Mouse (Mus musculus) CH12.LX (cell line): Measurements from ENCODE around the gene Iscu.
A peak's percentile ranks its signal among the peaks of the same experiment; 100 is the strongest.

Experiments
- BHLHE40 ChIP-seq: IDR thresholded peaks from 2 replicates; pipeline ENCODE4 v1.6.1; 2011; ENCODE audit warnings: mild to moderate bottlenecking, low read depth, low read length, improper control_type of control experiment
- CTCF ChIP-seq, 2 experiments: IDR thresholded peaks in 1 of 2; conservative IDR thresholded peaks in 1 of 2; 2 replicates each; pipeline ENCODE4 v1.5.1; 2011 to 2012; ENCODE audit warnings: low read depth in 2 of 2, low read length in 2 of 2, improper control_type of control experiment in 1 of 2, inconsistent platforms in 1 of 2, mild to moderate bottlenecking in 1 of 2, moderate library complexity in 1 of 2
- EP300 ChIP-seq: IDR thresholded peaks from 2 replicates; pipeline ENCODE4 v1.6.1; 2011; ENCODE audit warnings: low read length, improper control_type of control experiment
- MYC ChIP-seq: IDR thresholded peaks from 2 replicates; pipeline ENCODE4 v1.6.1; 2011; ENCODE audit warnings: low read depth, mild to moderate bottlenecking, improper control_type of control experiment, low read length
- POLR2A ChIP-seq: IDR thresholded peaks from 2 replicates; pipeline ENCODE4 v1.6.1; 2011; ENCODE audit warnings: low read depth, mild to moderate bottlenecking, improper control_type of control experiment, low read length
- TCF12 ChIP-seq: IDR thresholded peaks from 2 replicates; pipeline ENCODE4 v1.6.1; 2014; ENCODE audit warnings: low read depth, mild to moderate bottlenecking, inconsistent platforms, low read length, improper control_type of control experiment
- USF2 ChIP-seq: conservative IDR thresholded peaks from 2 replicates; pipeline ENCODE4 v1.6.1; 2011; ENCODE audit warnings: low read depth, low read length, improper control_type of control experiment

- TF ChIP-seq POLR2A (no peak), BHLHE40 (0 out of 2 replicates have a peak, but pooled peaks have one; percentile 21), USF2 (no peak), MYC (no peak), TCF12 (peak; percentile 44; the same call in 1 of the 2 replicates), CTCF (conservative IDR thresholded peaks at IDR 0.05 in 1 of 2, IDR thresholded peaks at IDR 0.05 in 1 of 2; ENCODE audit: low read depth in 2 of 2, low read length in 2 of 2) (no peak), EP300 (no peak)
Measured at GRCm38 (mm10) chr5:113806414-113806813, 33.9 kb downstream of the Iscu start.
